ENCODE assay signal across 8 mouse cellular contexts in the genomic region with DNA sequence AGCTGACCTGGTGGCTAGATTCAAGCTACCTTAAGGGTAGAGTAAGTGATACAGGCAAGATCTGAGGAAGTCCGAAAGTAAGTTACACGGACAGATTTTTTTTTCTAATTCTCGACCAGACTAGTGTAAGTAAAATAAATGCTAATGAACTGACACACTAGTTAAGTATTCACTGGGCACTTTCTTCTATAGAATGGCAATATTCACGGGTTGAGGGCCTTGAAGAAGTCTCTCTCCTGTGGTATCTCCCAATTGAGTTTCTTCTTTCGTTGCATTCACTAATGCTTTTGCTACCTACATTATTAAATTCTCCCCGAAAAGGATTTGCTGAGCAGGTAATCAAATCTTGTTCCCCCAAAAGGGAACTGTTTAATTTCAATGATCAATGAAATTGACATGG. TPM values are rescaled to one million over a fixed set of nuclear protein-coding genes. Genes with fewer than 3 reads are reported as not detected.
A peak's percentile ranks its signal among the peaks of the same experiment; 100 is the strongest.
DNase-seq lines count a peak whose midpoint lies in the region; ATAC-seq and TF ChIP-seq lines count a peak whose summit lies in the region.

No protein-coding gene starts in this region.

- no peaks in the 10 kb centered on the region for H3K36me3 ChIP-seq in heart, embryonic 10.5 days
- H3K36me3 ChIP-seq in CH12.LX (replicated peaks in 1 of 2; ENCODE audit: control insufficient read depth in 1 of 2, insufficient read depth in 1 of 2, low read length in 1 of 2): no peaks in the 10 kb centered on the region
- H3K36me3 ChIP-seq in forebrain, embryonic 12.5 days (replicated peaks): no peaks in the 10 kb centered on the region
- H3K36me3 ChIP-seq in liver, embryonic 14.5 days (replicated peaks; ENCODE audit: control insufficient read depth, insufficient read depth, low read depth): no peaks in the 10 kb centered on the region

- intact Hi-C loops in heart, postnatal 36 days (cut with DNase I): loop anchor here (2.0 kb wide), 1 partner anchor 24 kb away; no protein-coding TSS in a partner anchor

- H3K27me3 ChIP-seq in heart, embryonic 10.5 days (ENCODE audit: insufficient read depth, poor library complexity, severe bottlenecking): no peaks in the 10 kb centered on the region
- no peaks in the 10 kb centered on the region for H3K27me3 ChIP-seq in CH12.LX (replicated peaks)
- H3K27me3 ChIP-seq in forebrain, embryonic 12.5 days: no peaks in the 10 kb centered on the region
- no peaks in the 10 kb centered on the region for H3K27me3 ChIP-seq in liver, embryonic 14.5 days (ENCODE audit: control insufficient read depth, insufficient read depth, low read length)

- no peak for DNase-seq in heart, embryonic 10.5 days (ENCODE audit: low spot score)
- no peak for DNase-seq in heart, postnatal 36 days
- no peak for DNase-seq in CH12.LX (ENCODE audit: extremely low read depth)
- DNase-seq in liver, embryonic 14.5 days (ENCODE audit: low read depth in 3 of 3, low spot score in 3 of 3): no peak
- DNase-seq in frontal cortex, postnatal 36 days (ENCODE audit: low spot score in 2 of 2): no peak
- no peak for DNase-seq in testis, postnatal 10 days (ENCODE audit: low spot score)

- no peak for TF ChIP-seq RAD21 in CH12.LX (IDR thresholded peaks at IDR 0.05; ENCODE audit: low read depth, low read length)

- in situ Hi-C loops in CH12.LX (cut with MboI; ENCODE audit: low pct_ligation_motif_present, low pct_unique_long_range_greater_than_20kb, low sequenced_read_pairs): loop anchor here (25.0 kb wide), 1 partner anchor 408 kb away; a partner anchor contains a TSS

- H3K9me3 ChIP-seq in heart, embryonic 10.5 days: no peaks in the 10 kb centered on the region
- H3K9me3 ChIP-seq in CH12.LX (replicated peaks; ENCODE audit: low read length): no peaks in the 10 kb centered on the region
- no peaks in the 10 kb centered on the region for H3K9me3 ChIP-seq in forebrain, embryonic 12.5 days
- H3K9me3 ChIP-seq in liver, embryonic 14.5 days (ENCODE audit: control insufficient read depth, low read length): no peaks in the 10 kb centered on the region

- WGBS in heart, embryonic 10.5 days: 23% methylated on average over 6 of the region's 6 CpGs
- WGBS in forebrain, embryonic 12.5 days: 21% methylated on average over 6 of the region's 6 CpGs
- WGBS in liver, embryonic 14.5 days (ENCODE audit: insufficient replicate concordance): 11% methylated on average over 6 of the region's 6 CpGs

- peaks cover 18% of the 10 kb centered on the region for H3K4me1 ChIP-seq in heart, embryonic 10.5 days
- H3K4me1 ChIP-seq in CH12.LX (ENCODE audit: control insufficient read depth in 1 of 2, insufficient read depth in 2 of 2): peaks cover 15 to 45% of the 10 kb centered on the region in 2 experiments
- peaks cover 22% of the 10 kb centered on the region for H3K4me1 ChIP-seq in forebrain, embryonic 12.5 days
- H3K4me1 ChIP-seq in liver, embryonic 14.5 days (replicated peaks; ENCODE audit: control insufficient read depth in 2 of 2, insufficient read depth in 2 of 2, low read length in 1 of 2): peaks cover 6 to 15% of the 10 kb centered on the region in 2 experiments

- peak overlapping the region; percentile 98 for H3K27ac ChIP-seq in heart, embryonic 10.5 days
- no peak overlapping the region for H3K27ac ChIP-seq in CH12.LX (ENCODE audit: insufficient read depth, low read depth)
- no peak overlapping the region for H3K27ac ChIP-seq in forebrain, embryonic 12.5 days
- H3K27ac ChIP-seq in liver, embryonic 14.5 days: no peak overlapping the region

- TF ChIP-seq EP300 in CH12.LX (IDR thresholded peaks at IDR 0.05; ENCODE audit: low read length): no peak
- no peak for TF ChIP-seq EP300 in liver, embryonic 14.5 days (IDR thresholded peaks at IDR 0.05; ENCODE audit: low read depth)

- no peak for ATAC-seq in forebrain, embryonic 12.5 days (ENCODE audit: low FRiP score)
- ATAC-seq in liver, embryonic 14.5 days (ENCODE audit: insufficient read depth): no peak
- ATAC-seq in frontal cortex, adult (ENCODE audit: low TSS enrichment): no peak

- no peak for TF ChIP-seq POLR2A in CH12.LX (IDR thresholded peaks at IDR 0.05; ENCODE audit: low read depth, low read length)

- dilution Hi-C loops in CH12.LX (cut with MboI; ENCODE audit: extremely low pct_ligation_motif_present, extremely low pct_unique_long_range_greater_than_20kb, low sequenced_read_pairs): no loop called here

- peak overlapping the region; percentile 88; the same call in 1 of the 2 replicates for H3K4me2 ChIP-seq in CH12.LX (ENCODE audit: insufficient read depth, low read depth, poor library complexity, severe bottlenecking)
- H3K4me2 ChIP-seq in forebrain, embryonic 12.5 days: peak overlapping the region; percentile 66
- H3K4me2 ChIP-seq in liver, embryonic 14.5 days (ENCODE audit: low read depth): peak overlapping the region; percentile 95

- H3K9ac ChIP-seq in CH12.LX (ENCODE audit: insufficient read depth, low read depth): peak overlapping the region; percentile 64
- H3K9ac ChIP-seq in forebrain, embryonic 12.5 days: 0 out of 2 replicates have a peak overlapping the region, but pooled peaks have one; percentile 82
- peak overlapping the region; percentile 62 for H3K9ac ChIP-seq in liver, embryonic 14.5 days (replicated peaks)

- H3K79me2 ChIP-seq in CH12.LX (replicated peaks; ENCODE audit: control insufficient read depth, extremely low read depth, insufficient read depth, poor library complexity, severe bottlenecking): peaks cover 22% of the 10 kb centered on the region

- peak overlapping the region; percentile 97 for H3K4me3 ChIP-seq in heart, embryonic 10.5 days
- peak overlapping the region; percentile 57 to 94 (median 83) for H3K4me3 ChIP-seq in CH12.LX (replicated peaks in 1 of 3; ENCODE audit: low read depth in 2 of 3, low read length in 2 of 3, poor library complexity in 1 of 3)
- peak overlapping the region; percentile 86 for H3K4me3 ChIP-seq in forebrain, embryonic 12.5 days (replicated peaks)
- peak overlapping the region; percentile 71 to 96 for H3K4me3 ChIP-seq in liver, embryonic 14.5 days (ENCODE audit: insufficient read depth in 1 of 2, low read depth in 2 of 2, low read length in 2 of 2)

- no peak for TF ChIP-seq CTCF in CH12.LX (conservative IDR thresholded peaks at IDR 0.05 in 1 of 2, IDR thresholded peaks at IDR 0.05 in 1 of 2; ENCODE audit: low read depth in 2 of 2, low read length in 2 of 2)
- no peak for TF ChIP-seq CTCF in liver, embryonic 14.5 days (IDR thresholded peaks at IDR 0.05; ENCODE audit: low read depth)

TF ChIP-seq in CH12.LX, 34 proteins besides CTCF, POLR2A, EP300 and RAD21:
- no peak for TF ChIP-seq USF1 (IDR thresholded peaks at IDR 0.05; ENCODE audit: low read depth, low read length)
- TF ChIP-seq HCFC1 (IDR thresholded peaks at IDR 0.05; ENCODE audit: low read depth, low read length): no peak
- no peak for TF ChIP-seq RCOR1 (conservative IDR thresholded peaks at IDR 0.05; ENCODE audit: low read depth, low read length)
- TF ChIP-seq ETS1 (conservative IDR thresholded peaks at IDR 0.05; ENCODE audit: low read depth, low read length): no peak
- TF ChIP-seq SMC3 (IDR thresholded peaks at IDR 0.05; ENCODE audit: low read depth, low read length): no peak
- no peak for TF ChIP-seq TBP (conservative IDR thresholded peaks at IDR 0.05; ENCODE audit: low read depth, low read length)
TF ChIP-seq in CH12.LX: peak in this region for 0.

RNA-seq across cellular contexts. Expression of a gene that starts 0.7 kb away (rescaled TPM):
- 23.2 and 32.7 TPM in 2 replicates for polyA plus RNA-seq in heart, embryonic 10.5 days (2016; fragmentation: Nextera tagmentation; extraction: Ambion mirVana)
- total RNA-seq in heart, postnatal 36 days (2021): 10 to 100 TPM; 12.4 to 12.5 TPM
- total RNA-seq in CH12.LX (2012; rRNA removed) (14.8 and 14.9 TPM in 2 replicates), CH12.LX (2014; rRNA removed) (16.7 and 17.2 TPM in 2 replicates)
- 17.1 and 18.3 TPM in 2 replicates for polyA plus RNA-seq in CH12.LX (2012; ENCODE audit: insufficient read length, low read depth)
- polyA plus RNA-seq in forebrain, embryonic 12.5 days (2016; fragmentation: Nextera tagmentation; extraction: Ambion mirVana): 38.7 and 40.2 TPM in 2 replicates
- 3.4 and 4.6 TPM in 2 replicates for polyA plus RNA-seq in liver, embryonic 14.5 days (2012; rRNA removed)
- polyA plus RNA-seq in liver, embryonic 14.5 days (2014; fragmentation: Nextera tagmentation; extraction: Ambion mirVana): 5.1 and 5.3 TPM in 2 replicates

RNA-seq across cellular contexts. Expression of a gene that starts 25.6 kb away (rescaled TPM):
- polyA plus RNA-seq in heart, embryonic 10.5 days (2016; fragmentation: Nextera tagmentation; extraction: Ambion mirVana): 4.7 and 5.3 TPM in 2 replicates
- 10 to 100 TPM; 15.9 to 19.1 TPM for total RNA-seq in heart, postnatal 36 days (2021)
- total RNA-seq in CH12.LX (2012; rRNA removed) (8.4 and 9.2 TPM in 2 replicates), CH12.LX (2014; rRNA removed) (8.8 and 10.3 TPM in 2 replicates)
- polyA plus RNA-seq in CH12.LX (2012; ENCODE audit: insufficient read length, low read depth): 10.9 and 13.5 TPM in 2 replicates
- polyA plus RNA-seq in forebrain, embryonic 12.5 days (2016; fragmentation: Nextera tagmentation; extraction: Ambion mirVana): 6.9 and 7.5 TPM in 2 replicates
- polyA plus RNA-seq in liver, embryonic 14.5 days (2012; rRNA removed): 2.6 and 2.9 TPM in 2 replicates
- 1.5 and 1.9 TPM in 2 replicates for polyA plus RNA-seq in liver, embryonic 14.5 days (2014; fragmentation: Nextera tagmentation; extraction: Ambion mirVana)
